Mouse (Mus musculus) retina, postnatal 1 day (tissue): ENCODE measurements at regions not wholly inside any gene's neighbourhood (a gene's known extent, or its start where the extent isn't known, plus 50 kb on each side); places are given as distances from the start of the nearest gene placed in this dataset.
A peak's percentile ranks its signal among the peaks of the same experiment; 100 is the strongest.

Experiments
- DNase-seq: peaks from one replicate; pipeline ENCODE4 v3.0.0-alpha.2; 2012

GRCm38 (mm10) chrX:156736951-156737553 lies 678.1 kb downstream of the Phex start:
- no peak for DNase-seq

GRCm38 (mm10) chrX:156692236-156692635 lies 722.9 kb downstream of the Phex start:
- peak; percentile 4 for DNase-seq

GRCm38 (mm10) chrX:156677911-156678310 lies 737.2 kb downstream of the Phex start:
- peak; percentile 22 for DNase-seq

- DNase-seq: no peak
Observed at GRCm38 (mm10) chrX:156673661-156674060, 741.5 kb downstream of the Phex start.

GRCm38 (mm10) chrX:156669521-156669920 lies 745.6 kb downstream of the Phex start:
- DNase-seq: peak; percentile 87
